Mouse (Mus musculus): ENCODE results near the gene Haao.
"Not testable (repeated sequence)": the region's sequence is repeated elsewhere in the genome, so short reads cannot be mapped to it uniquely, and the experiment has no call there.

The Haao gene

GRCm38 (mm10) chr17:83862134-83862881 is 14.5 kb upstream of the Haao start:
- peak in 1 of 2 experiments; percentile 64 for DNase-seq

GRCm38 (mm10) chr17:83861444-83862133 is 13.8 kb upstream of the Haao start:
- peak; percentile 98 to 100 for DNase-seq

- DNase-seq = not testable (repeated sequence)
These were observed 13.2 kb upstream of the Haao start for GRCm38 (mm10) chr17:83860968-83861367.

GRCm38 (mm10) chr17:83860224-83860623 is 12.5 kb upstream of the Haao start:
- DNase-seq = no peak

- DNase-seq = no peak
These were observed 11.9 kb upstream of the Haao start for GRCm38 (mm10) chr17:83859639-83860038.

- no peak for DNase-seq
These were observed 10.7 kb upstream of the Haao start for GRCm38 (mm10) chr17:83858413-83858812.

GRCm38 (mm10) chr17:83854284-83854918 is 6.6 kb upstream of the Haao start:
- no peak for DNase-seq

- DNase-seq = no peak
These were observed 6.1 kb upstream of the Haao start for GRCm38 (mm10) chr17:83853831-83854230.

- no peak for DNase-seq
These were observed 3.1 kb upstream of the Haao start for GRCm38 (mm10) chr17:83850864-83851263.

- peak; percentile 91 to 95 for DNase-seq
These were observed 2.7 kb upstream of the Haao start for GRCm38 (mm10) chr17:83850458-83850857.

- DNase-seq = no peak
These were observed 2.0 kb upstream of the Haao start for GRCm38 (mm10) chr17:83849717-83850116.

GRCm38 (mm10) chr17:83849081-83849675 is 1.4 kb upstream of the Haao start:
- no peak for DNase-seq

- DNase-seq = no peak
These were observed 719 bp upstream of the Haao start for GRCm38 (mm10) chr17:83848482-83848881.

- no peak for DNase-seq
These were observed 663 bp downstream of the Haao start for GRCm38 (mm10) chr17:83847100-83847499.

GRCm38 (mm10) chr17:83846301-83847021 is 1.3 kb downstream of the Haao start:
- no peak for DNase-seq

GRCm38 (mm10) chr17:83845538-83845937 is 2.2 kb downstream of the Haao start:
- DNase-seq = no peak

GRCm38 (mm10) chr17:83843780-83844179 is 4.0 kb downstream of the Haao start:
- DNase-seq = no peak

- no peak for DNase-seq
These were observed 6.8 kb downstream of the Haao start for GRCm38 (mm10) chr17:83841011-83841410.

- DNase-seq = no peak
These were observed 8.6 kb downstream of the Haao start for GRCm38 (mm10) chr17:83839132-83839531.

GRCm38 (mm10) chr17:83837659-83838190 is 10.0 kb downstream of the Haao start:
- no peak for DNase-seq

- DNase-seq = no peak
These were observed 11.7 kb downstream of the Haao start for GRCm38 (mm10) chr17:83836048-83836447.

GRCm38 (mm10) chr17:83834120-83834519 is 13.6 kb downstream of the Haao start:
- no peak for DNase-seq

All from cerebellum, postnatal 36 days (tissue).